Mouse (Mus musculus) CD4-positive, CD25-positive, alpha-beta regulatory T cell, adult 2 months (primary cell): ENCODE measurements around the gene Erv3.

Source experiments
- DNase-seq: peaks from one replicate; pipeline ENCODE4 v3.0.0-alpha.2; 2012; ENCODE audit warnings: low read depth, low spot score

Erv3 gene

GRCm38 (mm10) chr2:131859721-131860120, at the start of gene Erv3:
Erv3 (minus strand) TSS chr2:131859747.
- no peak for DNase-seq

DNA sequence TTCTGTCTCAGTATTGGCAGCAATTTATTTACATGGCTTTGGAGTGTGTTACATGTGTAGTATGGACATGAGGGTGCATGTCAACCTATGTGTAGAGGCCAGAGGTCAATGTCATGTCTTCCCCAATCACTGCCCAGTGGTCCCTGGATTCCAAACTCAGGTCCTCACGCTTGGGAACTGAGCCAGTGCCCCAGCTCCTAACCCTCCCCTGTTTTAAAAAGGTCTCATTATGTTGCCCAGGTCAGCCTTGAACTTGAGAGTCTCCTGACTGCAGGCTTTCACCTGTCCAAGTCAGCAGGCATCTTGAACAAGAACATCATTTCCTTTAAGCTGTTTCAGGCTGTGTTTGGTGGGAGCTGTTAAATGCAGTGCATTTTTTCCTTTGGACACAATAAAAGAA, 49.4 kb upstream of the Erv3 start:
- no peak for DNase-seq

DNA sequence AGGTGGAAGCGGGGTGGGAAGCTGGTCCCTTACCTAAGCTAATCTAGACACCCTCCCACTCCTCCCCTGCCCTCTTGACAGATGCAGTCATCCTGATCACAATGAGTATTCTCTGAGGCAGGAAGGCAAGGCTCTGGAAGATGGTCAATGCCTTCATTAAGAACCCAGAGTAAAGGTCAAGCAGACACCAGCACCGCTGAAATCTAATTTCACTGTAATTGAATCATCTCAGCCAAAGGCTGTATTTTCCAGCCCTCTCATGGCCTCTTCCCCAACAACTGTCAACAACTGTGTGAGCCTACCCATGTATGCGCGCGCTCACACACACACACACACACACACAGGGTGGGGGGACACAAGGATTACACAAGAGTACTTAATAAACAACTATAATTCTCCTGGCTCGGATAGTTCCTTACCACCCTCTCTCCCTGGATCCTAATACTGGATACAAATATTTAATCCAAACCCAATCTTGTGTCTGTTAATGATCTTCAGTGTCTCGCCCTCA, 48.9 kb upstream of the Erv3 start:
- DNase-seq: no peak

- no peak for DNase-seq
Observed at GRCm38 (mm10) chr2:131907311-131907710, 47.8 kb upstream of the Erv3 start.

DNA sequence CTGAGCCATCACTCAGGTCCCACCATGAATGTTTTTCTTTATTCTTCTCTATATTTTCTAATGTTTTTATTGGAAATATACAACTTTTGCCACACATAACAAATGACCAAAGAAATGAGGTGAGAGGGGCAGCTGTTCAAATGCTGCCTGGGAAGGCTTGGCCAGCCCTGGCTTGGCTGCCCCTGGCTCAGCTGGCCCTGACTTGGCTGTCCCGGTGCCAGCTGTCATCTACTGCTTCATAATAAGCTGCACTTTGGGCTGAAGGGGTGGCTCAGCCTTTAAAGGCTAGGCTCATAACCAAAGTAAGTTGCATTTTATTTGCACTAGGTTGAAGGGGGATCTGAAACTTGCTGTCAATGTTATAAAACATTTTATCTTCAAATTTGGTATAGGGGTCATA, 47.3 kb upstream of the Erv3 start:
- DNase-seq: no peak

DNA sequence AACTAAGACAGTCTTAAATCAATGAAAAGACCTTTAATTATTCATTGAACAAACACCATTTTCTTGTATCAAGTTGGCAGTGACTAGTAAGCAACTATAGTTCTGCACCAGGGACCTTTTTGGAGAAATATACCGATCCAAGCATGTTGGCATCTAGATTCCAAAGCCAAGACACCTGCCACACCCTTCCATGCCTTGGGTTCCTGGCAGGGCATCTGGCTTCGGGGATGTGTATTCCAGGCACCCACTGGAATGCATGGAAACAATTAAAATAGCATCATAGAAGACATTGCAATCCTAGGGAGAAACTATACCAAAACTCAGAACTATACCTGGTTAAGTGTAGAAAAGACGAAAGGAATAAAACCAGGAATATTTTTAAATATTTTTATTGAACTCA, 46.7 kb upstream of the Erv3 start:
- DNase-seq: no peak

DNA sequence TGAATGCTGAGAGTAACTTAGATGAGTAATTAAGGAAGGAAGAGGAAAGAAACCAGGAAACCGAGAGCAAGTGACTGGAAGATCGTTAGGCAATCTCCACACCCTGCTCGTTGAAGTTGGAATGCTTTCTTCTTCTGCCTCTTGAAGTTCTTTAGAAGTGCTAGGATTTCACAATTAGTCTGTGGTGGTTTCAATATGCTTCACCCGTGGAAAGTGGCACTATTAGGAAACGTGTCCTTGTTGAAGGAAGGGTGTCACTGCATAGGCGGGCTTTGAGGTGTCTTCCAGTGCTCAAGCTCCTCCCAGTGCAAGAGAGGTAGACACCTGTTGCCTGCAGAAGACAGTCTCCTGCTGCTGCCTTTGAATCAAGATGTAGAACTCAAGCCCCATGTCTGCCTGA, 46.2 kb upstream of the Erv3 start:
- no peak for DNase-seq

GRCm38 (mm10) chr2:131905025-131905424, 45.5 kb upstream of the Erv3 start:
- no peak for DNase-seq

- DNase-seq: peak; percentile 52
Observed at GRCm38 (mm10) chr2:131902867-131903266, 43.3 kb upstream of the Erv3 start.

- no peak for DNase-seq
Observed at GRCm38 (mm10) chr2:131902423-131902822, 42.9 kb upstream of the Erv3 start.

- no peak for DNase-seq
Observed at GRCm38 (mm10) chr2:131897336-131898109, 38.0 kb upstream of the Erv3 start.

- DNase-seq: no peak
Observed at GRCm38 (mm10) chr2:131896011-131896410, 36.5 kb upstream of the Erv3 start.

- no peak for DNase-seq
Observed at GRCm38 (mm10) chr2:131895106-131895505, 35.6 kb upstream of the Erv3 start.

DNA sequence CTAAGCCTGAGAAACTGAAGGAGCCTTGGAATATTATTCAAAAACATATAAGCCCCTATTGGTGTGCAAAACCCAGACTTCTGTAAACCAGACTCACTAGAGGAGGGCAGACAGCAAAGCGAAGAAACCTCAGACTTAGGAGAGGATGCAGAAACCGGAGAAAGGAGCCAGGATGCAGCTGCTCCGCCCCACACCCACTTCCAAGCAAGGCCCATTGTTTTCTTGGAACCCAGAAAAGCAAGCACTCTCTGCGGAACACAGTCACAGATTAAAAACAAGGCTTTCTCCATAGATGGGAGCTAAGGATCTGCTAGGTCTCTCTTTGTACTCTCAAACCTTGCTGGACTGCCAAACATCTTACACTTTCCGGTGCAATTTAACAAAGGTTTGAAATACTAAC, 33.0 kb upstream of the Erv3 start:
- peak; percentile 14 for DNase-seq

- no peak for DNase-seq
Observed at GRCm38 (mm10) chr2:131888233-131888632, 28.7 kb upstream of the Erv3 start.

DNA sequence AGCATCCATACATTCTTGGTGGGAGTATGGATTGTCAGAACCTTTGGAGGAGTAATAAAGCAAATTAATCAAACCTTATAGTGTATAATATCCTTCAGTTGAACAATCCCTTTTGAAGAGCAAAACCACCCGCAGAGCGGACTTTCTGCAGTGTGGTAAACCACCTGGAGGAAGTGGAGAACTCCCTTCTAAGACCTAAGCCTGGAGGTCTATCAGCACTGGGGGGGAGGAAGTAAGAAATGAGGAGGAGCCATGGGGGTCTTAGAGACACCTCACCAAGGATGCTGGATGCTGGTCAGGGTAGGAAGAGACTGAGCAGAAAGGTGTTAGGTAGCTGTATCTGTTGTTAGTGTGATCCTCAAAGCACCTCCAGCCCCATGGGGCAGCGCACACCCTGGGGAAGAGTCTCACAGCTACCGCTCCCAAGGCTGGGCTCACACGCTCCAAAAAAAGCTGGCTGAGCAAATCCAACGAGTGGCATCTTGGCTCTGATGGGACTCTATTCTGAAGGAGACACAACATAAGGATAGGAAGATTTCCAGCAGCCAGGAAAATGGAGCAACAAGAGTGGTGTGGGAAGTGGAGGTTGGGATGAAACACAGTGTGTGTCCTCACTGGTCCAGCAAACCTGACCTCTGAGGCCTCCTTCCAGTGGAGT, 27.1 kb upstream of the Erv3 start:
- DNase-seq: peak; percentile 25

DNA sequence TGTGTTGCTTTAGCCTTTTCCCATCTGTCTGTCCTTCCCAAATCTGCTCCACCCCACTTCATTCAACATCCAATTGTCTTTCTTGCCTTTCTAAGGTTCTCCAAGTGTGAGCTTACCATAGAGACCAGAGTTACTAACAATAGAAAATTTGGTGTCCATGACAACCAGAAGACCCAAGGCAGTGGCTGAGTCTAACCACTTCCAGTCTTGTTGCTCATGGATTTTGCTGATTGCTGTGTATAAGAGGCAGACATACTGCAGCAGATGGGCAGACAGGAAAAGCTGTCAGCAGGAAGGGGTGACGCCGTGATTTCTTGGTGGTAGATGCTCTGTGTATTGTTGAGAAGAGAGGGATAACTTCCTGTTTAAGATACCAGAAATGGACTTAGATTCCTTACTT, 23.6 kb upstream of the Erv3 start:
- DNase-seq: no peak

DNA sequence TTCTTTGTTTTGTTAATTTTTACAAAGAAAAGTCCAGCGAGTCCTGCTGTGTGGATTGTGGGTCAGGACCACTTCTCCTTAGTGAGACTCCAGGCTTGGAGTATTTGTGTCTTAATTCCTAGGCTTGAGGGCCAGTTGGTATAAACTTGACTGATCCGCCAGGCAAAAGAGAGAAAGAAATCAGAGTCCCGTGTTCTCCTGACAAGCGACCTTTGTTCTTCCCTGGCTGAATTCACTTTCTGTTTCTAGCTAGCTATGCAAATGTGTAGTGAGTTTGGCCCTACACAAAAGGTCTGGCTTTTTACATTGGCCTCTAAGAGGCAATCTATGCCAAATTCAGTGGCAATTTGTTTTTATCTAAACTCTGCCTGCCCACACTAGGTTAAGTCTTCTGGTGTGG, 22.2 kb upstream of the Erv3 start:
- DNase-seq: no peak

DNA sequence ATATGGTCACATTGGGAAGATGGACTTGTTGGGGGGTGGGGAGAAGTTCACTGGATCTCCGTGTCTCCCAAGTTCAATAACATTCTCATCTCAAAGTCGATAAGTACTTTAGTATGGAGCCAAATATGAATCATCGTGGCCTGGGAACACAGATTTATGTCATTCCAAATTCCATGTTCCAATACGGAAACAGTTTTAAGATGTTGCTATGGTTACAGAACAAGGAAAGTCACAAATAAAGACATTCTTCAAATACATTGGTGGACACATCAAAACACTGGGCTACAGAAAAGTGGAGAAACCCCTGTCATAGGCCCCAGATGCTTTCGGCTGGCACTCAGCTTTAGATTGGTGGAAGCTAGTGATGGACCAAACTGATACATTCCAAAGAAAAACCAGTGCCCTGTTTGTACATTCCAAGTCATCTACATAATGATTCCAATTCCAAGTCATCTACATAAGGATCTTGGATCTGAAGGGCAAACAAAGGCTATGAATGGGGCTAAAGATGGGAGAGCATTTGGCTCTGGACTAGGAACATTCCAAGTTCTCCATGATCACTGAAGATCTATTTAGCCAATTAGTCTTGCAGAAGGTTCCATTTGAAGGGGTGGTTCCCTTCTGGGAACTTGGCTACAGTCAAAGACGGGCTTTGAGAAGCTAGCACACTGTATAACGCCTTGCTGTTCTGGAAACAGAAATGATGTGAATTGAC, 17.2 kb upstream of the Erv3 start:
- no peak for DNase-seq

DNA sequence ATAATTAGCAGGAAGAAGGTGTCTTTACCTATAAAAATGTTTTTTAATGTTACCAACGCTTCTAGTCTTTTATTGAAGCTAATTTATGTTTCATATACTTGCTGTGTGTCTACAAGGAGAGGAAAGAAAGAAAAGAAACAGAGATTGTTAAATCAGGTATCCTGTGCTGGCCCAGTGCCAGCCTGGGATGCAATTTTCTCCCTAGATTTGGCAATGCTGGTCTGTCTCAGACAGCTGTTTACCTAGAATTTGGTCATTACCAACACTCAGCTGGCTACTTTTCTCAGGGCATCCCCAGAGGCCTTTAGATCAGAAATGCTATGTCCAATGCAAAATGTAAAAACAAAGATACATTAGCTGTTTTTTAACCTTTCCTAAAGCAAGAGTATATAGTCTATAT, 13.8 kb upstream of the Erv3 start:
- no peak for DNase-seq

GRCm38 (mm10) chr2:131868983-131869382, 9.4 kb upstream of the Erv3 start:
- DNase-seq: no peak

- DNase-seq: no peak
Observed at GRCm38 (mm10) chr2:131866676-131867075, 7.1 kb upstream of the Erv3 start.
